Mouse (Mus musculus) cerebellum, adult 2 months (tissue): ENCODE data around the gene Spaca9.

Experiments
- CTCF ChIP-seq: fragments of 200-500 bp; IDR thresholded peaks from 2 replicates; pipeline ENCODE4 v1.5.1; 2011; ENCODE audit warnings: low read depth, mild to moderate bottlenecking, control low read depth, low read length, moderate library complexity, borderline replicate concordance; ENCODE audit not compliant: insufficient read depth
- POLR2A ChIP-seq: fragments of 200-500 bp; IDR thresholded peaks from 2 replicates; pipeline ENCODE4 v1.6.1; 2011; ENCODE audit warnings: low read length, control low read depth, borderline replicate concordance; ENCODE audit not compliant: insufficient read depth

DNA sequence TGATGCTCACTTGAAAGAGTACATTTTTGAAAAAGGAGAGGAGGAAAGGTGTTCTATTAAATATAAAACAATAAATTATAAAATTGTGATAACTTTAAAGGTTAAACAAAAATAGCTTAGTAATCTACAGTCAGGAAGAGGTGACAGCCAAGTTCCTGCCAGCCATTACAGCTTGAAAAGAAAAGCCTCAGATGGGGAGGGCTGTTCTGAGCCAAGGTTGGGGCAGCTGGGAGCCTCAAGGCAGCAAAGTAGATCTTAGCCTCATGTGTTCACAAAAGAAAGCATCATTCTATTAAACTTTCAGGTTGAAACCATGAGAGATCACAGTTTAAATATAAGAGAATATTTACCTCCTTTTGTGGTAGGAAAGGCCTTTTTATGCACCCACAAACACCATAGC, 31.1 kb upstream of the Spaca9 start:
- TF ChIP-seq CTCF: no peak
- no peak for TF ChIP-seq POLR2A
